Mouse (Mus musculus) cerebellum, adult 2 months (tissue): ENCODE data around the gene Fkbp1b.

Experiments used
- CTCF ChIP-seq: fragments of 200-500 bp; IDR thresholded peaks from 2 replicates; pipeline ENCODE4 v1.5.1; 2011; ENCODE audit warnings: low read depth, mild to moderate bottlenecking, control low read depth, low read length, moderate library complexity, borderline replicate concordance; ENCODE audit not compliant: insufficient read depth
- POLR2A ChIP-seq: fragments of 200-500 bp; IDR thresholded peaks from 2 replicates; pipeline ENCODE4 v1.6.1; 2011; ENCODE audit warnings: low read length, control low read depth, borderline replicate concordance; ENCODE audit not compliant: insufficient read depth

DNA sequence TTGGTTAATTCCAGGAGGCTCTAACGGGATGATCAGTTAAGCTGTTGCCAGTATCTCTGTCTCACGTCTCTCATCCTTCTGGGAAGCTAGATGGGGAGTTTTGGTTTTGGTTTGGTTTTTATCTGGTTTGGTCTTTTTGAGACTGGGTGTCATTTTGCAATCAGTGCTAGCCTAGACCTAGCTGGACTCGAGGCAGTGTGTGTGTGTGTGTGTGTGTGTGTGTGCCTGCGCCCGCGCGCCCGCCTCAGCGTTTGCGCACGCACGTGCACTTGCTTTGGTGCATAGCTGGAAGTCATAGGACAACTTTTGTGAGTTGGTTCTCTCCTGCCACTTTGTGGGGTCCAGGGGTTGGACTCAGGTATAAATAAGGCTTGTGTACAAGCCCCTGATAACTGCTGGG lies 2.4 kb upstream of the Fkbp1b start:
- TF ChIP-seq POLR2A (no peak), CTCF (no peak)
